Comparison of ENCODE assay signal across 9 mouse cellular contexts in genomic region chr4:43669428-43669794, GRCm38 (mm10). TPM values are rescaled to one million over a fixed set of nuclear protein-coding genes. Genes with fewer than 3 reads are reported as not detected.
DNase-seq lines count a peak whose midpoint lies in the region; ATAC-seq and TF ChIP-seq lines count a peak whose summit lies in the region.
"Had no signal": no experiment of that assay in that cellular context is flagged by ENCODE, and none has a peak within 500 bp of the region (broad histone marks: within the 10 kb centered on the region; RNA-seq: fewer than 3 reads in every experiment).

No protein-coding gene starts in this region.

- 0 out of 2 replicates have a peak overlapping the region, but pooled peaks have one; percentile 5 for H3K27ac ChIP-seq in intestine, postnatal 0 days (ENCODE audit: low read depth, low read length)

- under 1% methylated on average over 19 of the region's 25 CpGs for WGBS in intestine, postnatal 0 days

- no peaks in the 10 kb centered on the region for H3K36me3 ChIP-seq in intestine, postnatal 0 days (ENCODE audit: control insufficient read depth, insufficient read depth)

- peak overlapping the region; percentile 94 for H3K4me2 ChIP-seq in intestine, postnatal 0 days (replicated peaks; ENCODE audit: low read depth)

- ATAC-seq in common myeloid progenitor, adult 5-6 weeks (replicated peaks; ENCODE audit: low read depth, poor library complexity, severe bottlenecking) = 0 out of 2 replicates have a peak, but pooled peaks have one; percentile 13
- peak; percentile 62 for ATAC-seq in intestine, postnatal 0 days

- H3K9me3 ChIP-seq in intestine, postnatal 0 days (ENCODE audit: control insufficient read depth) = no peaks in the 10 kb centered on the region

- H3K27me3 ChIP-seq in intestine, postnatal 0 days (replicated peaks; ENCODE audit: control insufficient read depth, insufficient read depth, low read length) = peaks cover 7% of the 10 kb centered on the region; the same call in 1 of the 2 replicates

- H3K4me3 ChIP-seq in intestine, postnatal 0 days (ENCODE audit: low read depth, low read length) = peak overlapping the region; percentile 72

- H3K4me1 ChIP-seq in intestine, postnatal 0 days (replicated peaks; ENCODE audit: control insufficient read depth, insufficient read depth, low read length) = peaks cover 5% of the 10 kb centered on the region; the same call in 1 of the 2 replicates

- DNase-seq in spleen, adult 12 weeks (ENCODE audit: low spot score) = peak; percentile 21
- no peak for DNase-seq in spleen, postnatal 4 days (ENCODE audit: low spot score in 2 of 2)
- peak; percentile 75 for DNase-seq in gastrocnemius, postnatal 10 days
- peak; percentile 79 for DNase-seq in lung, postnatal 14 days
- DNase-seq in right cerebral cortex, postnatal 10 days (ENCODE audit: low spot score in 2 of 2) = peak; percentile 69 to 74
- DNase-seq in layer of hippocampus, adult 9-10 months (ENCODE audit: low spot score) = no peak

- peak overlapping the region; percentile 67 for H3K9ac ChIP-seq in intestine, postnatal 0 days (ENCODE audit: low read depth, low read length)

- TF ChIP-seq CTCF in intestine, postnatal 0 days (IDR thresholded peaks at IDR 0.05; ENCODE audit: low read depth) = no peak

RNA-seq across cellular contexts. Expression of gene Fam221b, which starts 0.5 kb away (rescaled TPM):
- total RNA-seq in common myeloid progenitor, adult 5-6 weeks (2017) = 0.55 and 0.92 TPM in 2 replicates
- under 1 TPM; 0.18 to 0.26 TPM for total RNA-seq in gastrocnemius, postnatal 10 days (2021)
- 6.0 and 6.7 TPM in 2 replicates for polyA plus RNA-seq in intestine, postnatal 0 days (2015; fragmentation: Nextera tagmentation; extraction: Ambion mirVana)

RNA-seq across cellular contexts. Expression of gene Tmem8b, which starts 0.6 kb away (rescaled TPM):
- 1.4 and 2.5 TPM in 2 replicates for total RNA-seq in common myeloid progenitor, adult 5-6 weeks (2017)
- 10 to 100 TPM in 1 of 2 experiments, 1 to 10 TPM in 1; 9.1 to 10.8 TPM for total RNA-seq in gastrocnemius, postnatal 10 days (2021)
- 1.6 and 1.9 TPM in 2 replicates for polyA plus RNA-seq in intestine, postnatal 0 days (2015; fragmentation: Nextera tagmentation; extraction: Ambion mirVana)

RNA-seq across cellular contexts. Expression of gene Hint2, which starts 13.1 kb away (rescaled TPM):
- 34.1 and 56.1 TPM in 2 replicates for total RNA-seq in common myeloid progenitor, adult 5-6 weeks (2017)
- total RNA-seq in gastrocnemius, postnatal 10 days (2021) = 10 to 100 TPM; 51.3 to 57.6 TPM
- 270 and 305 TPM in 2 replicates for polyA plus RNA-seq in intestine, postnatal 0 days (2015; fragmentation: Nextera tagmentation; extraction: Ambion mirVana)

RNA-seq across cellular contexts. Expression of gene Spag8, which starts 16.0 kb away (rescaled TPM):
- total RNA-seq in common myeloid progenitor, adult 5-6 weeks (2017) = not detected in 2 replicates
- under 1 TPM in 1 of 2 experiments, not detected in 1; 0.38 TPM for total RNA-seq in gastrocnemius, postnatal 10 days (2021)
- polyA plus RNA-seq in intestine, postnatal 0 days (2015; fragmentation: Nextera tagmentation; extraction: Ambion mirVana) = 0.08 and 0.22 TPM in 2 replicates

RNA-seq across cellular contexts. Expression of gene Olfr70, which starts 31.2 kb away (rescaled TPM):
- not detected in 2 replicates for total RNA-seq in common myeloid progenitor, adult 5-6 weeks (2017)
- total RNA-seq in gastrocnemius, postnatal 10 days (2021) = not detected
- not detected in 2 replicates for polyA plus RNA-seq in intestine, postnatal 0 days (2015; fragmentation: Nextera tagmentation; extraction: Ambion mirVana)
- total RNA-seq: layer of hippocampus, postnatal 36 days had no signal

Comparison
In these comparisons a context has a peak if more than half of its experiments do, and no peak if none do; other contexts are left out.
1. DNase-seq: peak in spleen, adult 12 weeks (single experiment), gastrocnemius, postnatal 10 days (single experiment), lung, postnatal 14 days (single experiment) and right cerebral cortex, postnatal 10 days (2 of 2); none in spleen, postnatal 4 days (0 of 2) and layer of hippocampus, adult 9-10 months (single experiment).